Mouse (Mus musculus): ENCODE results near the gene Praf2. TPM values are rescaled to one million over a fixed set of nuclear protein-coding genes. Genes with fewer than 3 reads are reported as not detected.
A peak's percentile ranks its signal among the peaks of the same experiment; 100 is the strongest.
"Not testable (repeated sequence)": the region's sequence is repeated elsewhere in the genome, so short reads cannot be mapped to it uniquely, and the experiment has no call there.

Praf2 gene
- total RNA-seq, 2 experiments from 2014 or later: 3.3 to 6.7 TPM

GRCm38 (mm10) chrX:7716058-7716457 lies 12.2 kb upstream of the Praf2 start:
- DNase-seq; H3K4me3 ChIP-seq; intact Hi-C loops (cut with DNase I); H3K27ac ChIP-seq: not testable (repeated sequence)
- TF ChIP-seq CTCF (IDR thresholded peaks at IDR 0.05): peak; percentile 22; the same call in 1 of the 2 replicates

GRCm38 (mm10) chrX:7721514-7722281 lies 6.5 kb upstream of the Praf2 start, which contains the start of gene Gm45208:
TSS of gene Gm45208 (plus strand) at chrX:7722245.
- TF ChIP-seq CTCF (IDR thresholded peaks at IDR 0.05): no peak
- peak within 1 kb of the TSS; percentile 87 for H3K4me3 ChIP-seq
- intact Hi-C loops (cut with DNase I): no loop called here
- peak; percentile 75 for DNase-seq
- H3K27ac ChIP-seq: peak within 1 kb of the TSS; percentile 97

GRCm38 (mm10) chrX:7722282-7722611 lies 6.0 kb upstream of the Praf2 start:
- TF ChIP-seq CTCF (IDR thresholded peaks at IDR 0.05): no peak
- DNase-seq: no peak
- intact Hi-C loops (cut with DNase I): no loop called here
- H3K4me3 ChIP-seq: peak overlapping the region; percentile 87
- H3K27ac ChIP-seq: peak overlapping the region; percentile 97

GRCm38 (mm10) chrX:7722691-7723090 lies 5.5 kb upstream of the Praf2 start:
- DNase-seq: no peak
- H3K27ac ChIP-seq: peak overlapping the region; percentile 97
- H3K4me3 ChIP-seq: peak overlapping the region; percentile 87
- TF ChIP-seq CTCF (IDR thresholded peaks at IDR 0.05): no peak
- intact Hi-C loops (cut with DNase I): no loop called here

- TF ChIP-seq CTCF (IDR thresholded peaks at IDR 0.05): no peak
- no peak for DNase-seq
- Histone ChIP-seq H3K4me3 (no peak overlapping the region), H3K27ac (no peak overlapping the region)
- intact Hi-C loops (cut with DNase I): no loop called here
Observed at GRCm38 (mm10) chrX:7724135-7724534, 4.1 kb upstream of the Praf2 start.

- Histone ChIP-seq H3K27ac (no peak overlapping the region), H3K4me3 (no peak overlapping the region)
- intact Hi-C loops (cut with DNase I): no loop called here
- no peak for TF ChIP-seq CTCF (IDR thresholded peaks at IDR 0.05)
- DNase-seq: no peak
Observed at GRCm38 (mm10) chrX:7725841-7726240, 2.4 kb upstream of the Praf2 start.

- intact Hi-C loops (cut with DNase I): no loop called here
- no peak for DNase-seq
- Histone ChIP-seq H3K27ac (no peak overlapping the region), H3K4me3 (no peak overlapping the region)
- TF ChIP-seq CTCF (IDR thresholded peaks at IDR 0.05): no peak
Observed at GRCm38 (mm10) chrX:7727176-7727575, 1.1 kb upstream of the Praf2 start.

- Histone ChIP-seq H3K27ac (peak overlapping the region; percentile 77), H3K4me3 (peak overlapping the region; percentile 71)
- intact Hi-C loops (cut with DNase I): no loop called here
- no peak for TF ChIP-seq CTCF (IDR thresholded peaks at IDR 0.05)
- no peak for DNase-seq
Observed at GRCm38 (mm10) chrX:7728922-7729265, 655 bp downstream of the Praf2 start.

GRCm38 (mm10) chrX:7733571-7734156 lies 5.4 kb downstream of the Praf2 start:
- peak; percentile 84 for DNase-seq
- intact Hi-C loops (cut with DNase I): loop anchor here (2.0 kb wide), 1 partner anchor 43 kb away; no protein-coding TSS in a partner anchor
- H3K4me3 ChIP-seq: peak overlapping the region; percentile 58
- TF ChIP-seq CTCF (IDR thresholded peaks at IDR 0.05): peak; percentile 72
- H3K27ac ChIP-seq: peak overlapping the region; percentile 48; the same call in 1 of the 2 replicates

- H3K27ac ChIP-seq: no peak overlapping the region
- H3K4me3 ChIP-seq: no peak overlapping the region
- no peak for DNase-seq
- no peak for TF ChIP-seq CTCF (IDR thresholded peaks at IDR 0.05)
- intact Hi-C loops (cut with DNase I): no loop called here
Observed at GRCm38 (mm10) chrX:7739336-7740081, 11.3 kb downstream of the Praf2 start.

GRCm38 (mm10) chrX:7740082-7740819 lies 12.0 kb downstream of the Praf2 start:
- intact Hi-C loops (cut with DNase I): no loop called here
- no peak overlapping the region for H3K27ac ChIP-seq
- DNase-seq: no peak
- no peak overlapping the region for H3K4me3 ChIP-seq
- TF ChIP-seq CTCF (IDR thresholded peaks at IDR 0.05): no peak

- H3K4me3 ChIP-seq: no peak overlapping the region
- no peak for TF ChIP-seq CTCF (IDR thresholded peaks at IDR 0.05)
- no peak for DNase-seq
- intact Hi-C loops (cut with DNase I): no loop called here
- no peak overlapping the region for H3K27ac ChIP-seq
Observed at GRCm38 (mm10) chrX:7741103-7741502, 12.9 kb downstream of the Praf2 start.

Data from gastrocnemius, adult 2 months (tissue).